Mouse (Mus musculus) bone marrow, adult 2 months (tissue): ENCODE measurements around the gene Pfkfb1.

Experiments
- CTCF ChIP-seq: fragments of 200-500 bp; IDR thresholded peaks from 2 replicates; pipeline ENCODE4 v1.5.1; 2011; ENCODE audit warnings: low read length, control low read depth; ENCODE audit not compliant: control insufficient read depth, insufficient read depth
- POLR2A ChIP-seq: fragments of 200-500 bp; IDR thresholded peaks from 2 replicates; pipeline ENCODE4 v1.6.1; 2011; ENCODE audit warnings: low read depth, mild to moderate bottlenecking, control low read depth, low read length, borderline replicate concordance; ENCODE audit not compliant: control insufficient read depth

GRCm38 (mm10) chrX:150657797-150658118 is 69.7 kb downstream of the Pfkfb1 start:
- TF ChIP-seq POLR2A (no peak), CTCF (no peak)
